Comparison of ENCODE assay signal across 10 mouse cellular contexts in genomic region chr10:4111095-4111794, GRCm38 (mm10).
DNase-seq lines count a peak whose midpoint lies in the region; ATAC-seq and TF ChIP-seq lines count a peak whose summit lies in the region.
"Had no signal": no experiment of that assay in that cellular context is flagged by ENCODE, and none has a peak within 500 bp of the region (broad histone marks: within the 10 kb centered on the region; RNA-seq: fewer than 3 reads in every experiment).

No protein-coding gene starts in this region.

- WGBS in heart, embryonic 16.5 days: 59% methylated on average over 19 of the region's 19 CpGs
- 74% methylated on average over 19 of the region's 19 CpGs for WGBS in liver, embryonic 15.5 days (ENCODE audit: insufficient replicate concordance)

- H3K4me1 ChIP-seq in CH12.LX (ENCODE audit: control insufficient read depth in 1 of 2, insufficient read depth in 2 of 2): peaks cover 0 to 23% of the 10 kb centered on the region in 2 experiments; a peak in 2 of 4 replicates
- peaks cover 31% of the 10 kb centered on the region for H3K4me1 ChIP-seq in heart, embryonic 16.5 days (ENCODE audit: control insufficient read depth, insufficient read depth, low read length)
- H3K4me1 ChIP-seq in liver, embryonic 15.5 days (replicated peaks): 0 out of 2 replicates have a peak, but pooled peaks cover 19% of the 10 kb centered on the region

- no peak overlapping the region for H3K9ac ChIP-seq in CH12.LX (ENCODE audit: insufficient read depth, low read depth)
- H3K9ac ChIP-seq in heart, embryonic 16.5 days (ENCODE audit: low read length): no peak overlapping the region
- H3K9ac ChIP-seq in liver, embryonic 15.5 days: no peak overlapping the region

- TF ChIP-seq RAD21 in CH12.LX (IDR thresholded peaks at IDR 0.05; ENCODE audit: low read depth, low read length): no peak

- no peak overlapping the region for H3K4me3 ChIP-seq in CH12.LX (replicated peaks in 1 of 3; ENCODE audit: low read depth in 2 of 3, low read length in 2 of 3, poor library complexity in 1 of 3)
- H3K4me3 ChIP-seq in heart, embryonic 16.5 days (ENCODE audit: low read length): no peak overlapping the region
- H3K4me3 ChIP-seq in liver, embryonic 15.5 days (replicated peaks): no peak overlapping the region

- no peak for ATAC-seq in heart, embryonic 16.5 days (replicated peaks; ENCODE audit: extremely low read depth, insufficient read depth, low FRiP score)
- no peak for ATAC-seq in liver, embryonic 15.5 days (ENCODE audit: insufficient read depth)
- ATAC-seq: forebrain, embryonic 16.5 days had no signal

- H3K27me3 ChIP-seq in CH12.LX (replicated peaks): no peaks in the 10 kb centered on the region
- H3K27me3 ChIP-seq in heart, embryonic 16.5 days (ENCODE audit: control insufficient read depth, insufficient read depth, low read length): no peaks in the 10 kb centered on the region
- no peaks in the 10 kb centered on the region for H3K27me3 ChIP-seq in liver, embryonic 15.5 days

- in situ Hi-C loops in CH12.LX (cut with MboI; ENCODE audit: low pct_ligation_motif_present, low pct_unique_long_range_greater_than_20kb, low sequenced_read_pairs): no loop called here

- TF ChIP-seq POLR2A in CH12.LX (IDR thresholded peaks at IDR 0.05; ENCODE audit: low read depth, low read length): no peak

- TF ChIP-seq EP300 in CH12.LX (IDR thresholded peaks at IDR 0.05; ENCODE audit: low read length): no peak

- no peak overlapping the region for H3K27ac ChIP-seq in CH12.LX (ENCODE audit: insufficient read depth, low read depth)
- H3K27ac ChIP-seq in heart, embryonic 16.5 days (ENCODE audit: low read length): peak overlapping the region; percentile 68
- H3K27ac ChIP-seq in liver, embryonic 15.5 days (replicated peaks): no peak overlapping the region

- H3K36me3 ChIP-seq in CH12.LX (replicated peaks in 1 of 2; ENCODE audit: control insufficient read depth in 1 of 2, insufficient read depth in 1 of 2, low read length in 1 of 2): peaks cover 43 to 84% of the 10 kb centered on the region in 2 experiments
- no peaks in the 10 kb centered on the region for H3K36me3 ChIP-seq in heart, embryonic 16.5 days (ENCODE audit: control insufficient read depth, insufficient read depth)
- peaks cover 31% of the 10 kb centered on the region for H3K36me3 ChIP-seq in liver, embryonic 15.5 days (replicated peaks)

- dilution Hi-C loops in CH12.LX (cut with MboI; ENCODE audit: extremely low pct_ligation_motif_present, extremely low pct_unique_long_range_greater_than_20kb, low sequenced_read_pairs): no loop called here

- DNase-seq in cerebellum, postnatal 10 days: peak; percentile 14 to 31
- DNase-seq in cerebellum, adult 9-11 months: no peak
- peak; percentile 35 for DNase-seq in CH12.LX (ENCODE audit: extremely low read depth)
- no peak for DNase-seq in spleen, postnatal 36 days (ENCODE audit: low spot score in 2 of 2)
- DNase-seq in layer of hippocampus, adult 11-12 months (ENCODE audit: low spot score): no peak
- no peak for DNase-seq in cerebellum, adult 11 months
- DNase-seq: thymus, postnatal 4 days had no signal

- no peaks in the 10 kb centered on the region for H3K9me3 ChIP-seq in CH12.LX (replicated peaks; ENCODE audit: low read length)
- no peaks in the 10 kb centered on the region for H3K9me3 ChIP-seq in heart, embryonic 16.5 days (replicated peaks; ENCODE audit: control insufficient read depth, low read length)
- no peaks in the 10 kb centered on the region for H3K9me3 ChIP-seq in liver, embryonic 15.5 days (replicated peaks)

- no peaks in the 10 kb centered on the region for H3K79me2 ChIP-seq in CH12.LX (replicated peaks; ENCODE audit: control insufficient read depth, extremely low read depth, insufficient read depth, poor library complexity, severe bottlenecking)

- H3K4me2 ChIP-seq in CH12.LX (ENCODE audit: insufficient read depth, low read depth, poor library complexity, severe bottlenecking): no peak overlapping the region
- 0 out of 2 replicates have a peak overlapping the region, but pooled peaks have one; percentile 11 for H3K4me2 ChIP-seq in heart, embryonic 16.5 days (ENCODE audit: low read depth, low read length)
- H3K4me2 ChIP-seq in liver, embryonic 15.5 days: peak overlapping the region; percentile 29

- no peak for TF ChIP-seq CTCF in CH12.LX (conservative IDR thresholded peaks at IDR 0.05 in 1 of 2, IDR thresholded peaks at IDR 0.05 in 1 of 2; ENCODE audit: low read depth in 2 of 2, low read length in 2 of 2)

TF ChIP-seq in CH12.LX, 34 proteins besides CTCF, POLR2A, EP300 and RAD21:
- TF ChIP-seq ZMIZ1 (IDR thresholded peaks at IDR 0.05; ENCODE audit: low read depth, low read length): no peak
- no peak for TF ChIP-seq GABPA (IDR thresholded peaks at IDR 0.05; ENCODE audit: insufficient replicate concordance, low read depth, low read length)
- no peak for TF ChIP-seq ZKSCAN1 (IDR thresholded peaks at IDR 0.05; ENCODE audit: borderline replicate concordance, low read depth, low read length)
- TF ChIP-seq TBP (conservative IDR thresholded peaks at IDR 0.05; ENCODE audit: low read depth, low read length): no peak
- TF ChIP-seq MXI1 (IDR thresholded peaks at IDR 0.05; ENCODE audit: low read depth, low read length): no peak
- TF ChIP-seq NRF1 (IDR thresholded peaks at IDR 0.05; ENCODE audit: low read depth, low read length): no peak
- no peak for TF ChIP-seq POLR2AphosphoS2 (IDR thresholded peaks at IDR 0.05; ENCODE audit: low read depth, low read length)
- TF ChIP-seq JUND (conservative IDR thresholded peaks at IDR 0.05; ENCODE audit: low read depth, low read length): no peak
- TF ChIP-seq MYC (IDR thresholded peaks at IDR 0.05; ENCODE audit: low read depth, low read length): no peak
- no peak for TF ChIP-seq E2F4 (IDR thresholded peaks at IDR 0.05; ENCODE audit: insufficient replicate concordance, low read depth, low read length)

Comparison
In these comparisons a context has a peak if more than half of its experiments do, and no peak if none do; other contexts are left out.
1. DNase-seq: peak in cerebellum, postnatal 10 days (2 of 2) and CH12.LX (single experiment); none in cerebellum, adult 9-11 months (single experiment), spleen, postnatal 36 days (0 of 2), layer of hippocampus, adult 11-12 months (single experiment) and cerebellum, adult 11 months (single experiment).